Mouse (Mus musculus) forebrain, embryonic 13.5 days (tissue): Measurements from ENCODE around the gene Gm9767. TPM values are rescaled to one million over a fixed set of nuclear protein-coding genes. Genes with fewer than 3 reads are reported as not detected.

Experiments used
- ATAC-seq: fragments of 200-750 bp; cut with Nextera tagmentation; 2 replicates; pipeline ENCODE4 v1.8.0; 2017
- H3K27ac ChIP-seq: fragments of 300-500 bp; sonication (generic); 2 replicates; pipeline ENCODE4 v1.5.1; 2015; ENCODE audit warnings: inconsistent platforms, mild to moderate bottlenecking, moderate library complexity
- H3K27me3 ChIP-seq: fragments of 300-500 bp; sonication (generic); 2 replicates; pipeline ENCODE4 v1.6.1; 2015; ENCODE audit warnings: mild to moderate bottlenecking, inconsistent platforms
- H3K36me3 ChIP-seq: fragments of 300-500 bp; sonication (generic); 2 replicates; pipeline ENCODE4 v1.6.1; 2015; ENCODE audit warnings: mild to moderate bottlenecking, inconsistent platforms; ENCODE audit not compliant: poor library complexity, severe bottlenecking
- H3K4me1 ChIP-seq: fragments of 300-500 bp; sonication (generic); 2 replicates; pipeline ENCODE4 v1.6.1; 2015; ENCODE audit warnings: inconsistent platforms
- H3K4me2 ChIP-seq: fragments of 300-500 bp; sonication (generic); 2 replicates; pipeline ENCODE4 v1.6.1; 2015; ENCODE audit warnings: inconsistent platforms, mild to moderate bottlenecking, moderate library complexity
- H3K4me3 ChIP-seq: fragments of 300-500 bp; sonication (generic); 2 replicates; pipeline ENCODE4 v1.5.1; 2015; ENCODE audit warnings: mild to moderate bottlenecking, inconsistent platforms
- H3K9ac ChIP-seq: fragments of 300-500 bp; sonication (generic); 2 replicates; pipeline ENCODE4 v1.6.1; 2015; ENCODE audit warnings: mild to moderate bottlenecking, inconsistent platforms
- H3K9me3 ChIP-seq: fragments of 300-500 bp; sonication (generic); replicated peaks from 2 replicates; pipeline ENCODE4 v1.6.1; 2016; ENCODE audit warnings: inconsistent platforms
- WGBS: fragments of 180-500 bp; shearing (Covaris S2); methylation state at CpG from one replicate; pipeline ENCODE4 v1.1.7; 2015; 5-methylcytosine and 5-hydroxymethylcytosine counted together
- polyA plus RNA-seq: library from polyadenylated mRNA; unstranded; fragments of >200 nt; fragmentation: Nextera tagmentation; extraction: Ambion mirVana; gene quantifications from 2 replicates; pipeline ENCODE4 v1.2.1, GENCODE M21; 2015

Gene Gm9767
- polyA plus RNA-seq: 1.0 TPM in 2 replicates

- Histone ChIP-seq H3K9ac (peak within 1 kb of the TSS; percentile 86), H3K27ac (peak within 1 kb of the TSS; percentile 41), H3K4me1 (no peaks in the 10 kb centered on the region; the same call in 1 of the 2 replicates), H3K36me3 (no peaks in the 10 kb centered on the region), H3K27me3 (peaks cover 7% of the 10 kb centered on the region; the same call in 1 of the 2 replicates), H3K4me2 (peak within 1 kb of the TSS; percentile 92), H3K4me3 (peak within 1 kb of the TSS; percentile 72), H3K9me3 (no peaks in the 10 kb centered on the region)
- 1% methylated on average over 52 of the region's 52 CpGs for WGBS
- ATAC-seq: peak; percentile 69
Observed at GRCm38 (mm10) chr10:26077671-26078481, at the start of gene Gm9767. TSS of gene Gm9767 (plus strand) at chr10:26078255.

- H3K4me3 ChIP-seq: no peak overlapping the region
- WGBS: 80% methylated on average over 5 of the region's 5 CpGs
- H3K4me2 ChIP-seq: no peak overlapping the region
- no peaks in the 10 kb centered on the region for H3K9me3 ChIP-seq
- peak; percentile 70; the same call in 1 of the 2 replicates for ATAC-seq
- H3K36me3 ChIP-seq: no peaks in the 10 kb centered on the region
- H3K9ac ChIP-seq: no peak overlapping the region
- no peaks in the 10 kb centered on the region for H3K27me3 ChIP-seq
- H3K27ac ChIP-seq: no peak overlapping the region
- no peaks in the 10 kb centered on the region for H3K4me1 ChIP-seq
Observed at GRCm38 (mm10) chr10:26034931-26035330, 43.1 kb upstream of the Gm9767 start.

- 96% methylated on average over 2 of the region's 2 CpGs for WGBS
- Histone ChIP-seq H3K4me3 (no peak overlapping the region), H3K9me3 (no peaks in the 10 kb centered on the region), H3K9ac (no peak overlapping the region), H3K36me3 (no peaks in the 10 kb centered on the region), H3K4me1 (no peaks in the 10 kb centered on the region), H3K27ac (no peak overlapping the region), H3K4me2 (no peak overlapping the region), H3K27me3 (no peaks in the 10 kb centered on the region)
- no peak for ATAC-seq
Observed at GRCm38 (mm10) chr10:26051177-26051576, 26.9 kb upstream of the Gm9767 start.

- no peaks in the 10 kb centered on the region for H3K27me3 ChIP-seq
- 86% methylated on average over 3 of the region's 3 CpGs for WGBS
- H3K9me3 ChIP-seq: no peaks in the 10 kb centered on the region
- H3K4me1 ChIP-seq: no peaks in the 10 kb centered on the region
- no peak overlapping the region for H3K27ac ChIP-seq
- no peak overlapping the region for H3K9ac ChIP-seq
- H3K4me3 ChIP-seq: no peak overlapping the region
- no peaks in the 10 kb centered on the region for H3K36me3 ChIP-seq
- 0 out of 2 replicates have a peak, but pooled peaks have one; percentile 20 for ATAC-seq
- no peak overlapping the region for H3K4me2 ChIP-seq
Observed at GRCm38 (mm10) chr10:26059662-26060307, 18.3 kb upstream of the Gm9767 start.

- Histone ChIP-seq H3K4me3 (no peak overlapping the region), H3K4me1 (no peaks in the 10 kb centered on the region), H3K9ac (no peak overlapping the region), H3K27me3 (no peaks in the 10 kb centered on the region), H3K9me3 (no peaks in the 10 kb centered on the region), H3K4me2 (no peak overlapping the region), H3K36me3 (peaks cover 2% of the 10 kb centered on the region; the same call in 1 of the 2 replicates), H3K27ac (no peak overlapping the region)
- ATAC-seq: no peak
- 93% methylated on average over 4 of the region's 4 CpGs for WGBS
Observed at GRCm38 (mm10) chr10:26063071-26063470, 15.0 kb upstream of the Gm9767 start.

- no peak overlapping the region for H3K27ac ChIP-seq
Observed at GRCm38 (mm10) chr10:26071986-26072385, 6.1 kb upstream of the Gm9767 start.

GRCm38 (mm10) chr10:26076949-26077348 is 1.1 kb upstream of the Gm9767 start:
- WGBS: 84% methylated on average over 9 of the region's 9 CpGs
- no peak overlapping the region; the same call in 1 of the 2 replicates for H3K9ac ChIP-seq

More at GRCm38 (mm10) chr10:26071986-26072385, 6.1 kb upstream of the Gm9767 start:
- H3K4me3 ChIP-seq: no peak overlapping the region
- no peaks in the 10 kb centered on the region for H3K4me1 ChIP-seq
- peaks cover 3% of the 10 kb centered on the region; the same call in 1 of the 2 replicates for H3K27me3 ChIP-seq
- no peak overlapping the region for H3K9ac ChIP-seq
- H3K9me3 ChIP-seq: no peaks in the 10 kb centered on the region
- WGBS: 85% methylated on average over 5 of the region's 5 CpGs
- H3K4me2 ChIP-seq: no peak overlapping the region
- H3K36me3 ChIP-seq: peaks cover 7% of the 10 kb centered on the region; the same call in 1 of the 2 replicates
- no peak for ATAC-seq

GRCm38 (mm10) chr10:26078521-26079142 is 577 bp downstream of the Gm9767 start, which contains the start of gene Tmem200a:
TSS of gene Tmem200a (minus strand) at chr10:26079052.
- H3K4me2 ChIP-seq: peak within 1 kb of the TSS; percentile 92
- H3K27ac ChIP-seq: peak within 1 kb of the TSS; percentile 41
- no peaks in the 10 kb centered on the region for H3K36me3 ChIP-seq
- WGBS: under 1% methylated on average over 45 of the region's 46 CpGs
- H3K27me3 ChIP-seq: peaks cover 7% of the 10 kb centered on the region; the same call in 1 of the 2 replicates
- no peaks in the 10 kb centered on the region for H3K9me3 ChIP-seq
- no peaks in the 10 kb centered on the region; the same call in 1 of the 2 replicates for H3K4me1 ChIP-seq
- peak within 1 kb of the TSS; percentile 72 for H3K4me3 ChIP-seq
- H3K9ac ChIP-seq: peak within 1 kb of the TSS; percentile 86
- peak; percentile 97 for ATAC-seq

More at GRCm38 (mm10) chr10:26076949-26077348, 1.1 kb upstream of the Gm9767 start:
- Histone ChIP-seq H3K4me1 (no peaks in the 10 kb centered on the region; the same call in 1 of the 2 replicates), H3K36me3 (no peaks in the 10 kb centered on the region), H3K27ac (no peak overlapping the region), H3K4me2 (peak overlapping the region; percentile 92), H3K4me3 (peak overlapping the region; percentile 72), H3K9me3 (no peaks in the 10 kb centered on the region), H3K27me3 (peaks cover 7% of the 10 kb centered on the region; the same call in 1 of the 2 replicates)
- no peak for ATAC-seq

GRCm38 (mm10) chr10:26079678-26080077 is 1.6 kb downstream of the Gm9767 start:
- WGBS: 84% methylated on average over 3 of the region's 3 CpGs

GRCm38 (mm10) chr10:26082081-26082480 is 4.0 kb downstream of the Gm9767 start:
- WGBS: 70% methylated on average over 4 of the region's 4 CpGs
- Histone ChIP-seq H3K4me1 (no peaks in the 10 kb centered on the region; the same call in 1 of the 2 replicates), H3K27ac (no peak overlapping the region), H3K4me2 (no peak overlapping the region), H3K9me3 (no peaks in the 10 kb centered on the region), H3K4me3 (no peak overlapping the region), H3K9ac (no peak overlapping the region), H3K36me3 (no peaks in the 10 kb centered on the region), H3K27me3 (0 out of 2 replicates have a peak, but pooled peaks cover 4% of the 10 kb centered on the region)
- ATAC-seq: no peak

More at GRCm38 (mm10) chr10:26079678-26080077, 1.6 kb downstream of the Gm9767 start:
- no peak overlapping the region for H3K4me2 ChIP-seq
- no peaks in the 10 kb centered on the region; the same call in 1 of the 2 replicates for H3K4me1 ChIP-seq
- no peak for ATAC-seq
- H3K9ac ChIP-seq: no peak overlapping the region
- H3K36me3 ChIP-seq: no peaks in the 10 kb centered on the region
- no peak overlapping the region for H3K4me3 ChIP-seq
- H3K9me3 ChIP-seq: no peaks in the 10 kb centered on the region
- no peak overlapping the region for H3K27ac ChIP-seq
- peaks cover 7% of the 10 kb centered on the region; the same call in 1 of the 2 replicates for H3K27me3 ChIP-seq

- WGBS: 87% methylated on average over 3 of the region's 3 CpGs
- no peaks in the 10 kb centered on the region for H3K4me1 ChIP-seq
- no peak overlapping the region for H3K4me2 ChIP-seq
- no peak overlapping the region for H3K27ac ChIP-seq
- no peak for ATAC-seq
- no peaks in the 10 kb centered on the region for H3K27me3 ChIP-seq
- no peak overlapping the region for H3K9ac ChIP-seq
- H3K9me3 ChIP-seq: no peaks in the 10 kb centered on the region
- no peak overlapping the region for H3K4me3 ChIP-seq
- no peaks in the 10 kb centered on the region for H3K36me3 ChIP-seq
Observed at GRCm38 (mm10) chr10:26103330-26103982, 25.4 kb downstream of the Gm9767 start.
